Mouse (Mus musculus) layer of hippocampus, adult 9-11 months (tissue): ENCODE measurements at regions not wholly inside any gene's neighbourhood (a gene's known extent, or its start where the extent isn't known, plus 50 kb on each side); places are given as distances from the start of the nearest gene placed in this dataset.

Experiments
- DNase-seq: peaks from one replicate; pipeline ENCODE4 v3.0.0; 2022

DNA sequence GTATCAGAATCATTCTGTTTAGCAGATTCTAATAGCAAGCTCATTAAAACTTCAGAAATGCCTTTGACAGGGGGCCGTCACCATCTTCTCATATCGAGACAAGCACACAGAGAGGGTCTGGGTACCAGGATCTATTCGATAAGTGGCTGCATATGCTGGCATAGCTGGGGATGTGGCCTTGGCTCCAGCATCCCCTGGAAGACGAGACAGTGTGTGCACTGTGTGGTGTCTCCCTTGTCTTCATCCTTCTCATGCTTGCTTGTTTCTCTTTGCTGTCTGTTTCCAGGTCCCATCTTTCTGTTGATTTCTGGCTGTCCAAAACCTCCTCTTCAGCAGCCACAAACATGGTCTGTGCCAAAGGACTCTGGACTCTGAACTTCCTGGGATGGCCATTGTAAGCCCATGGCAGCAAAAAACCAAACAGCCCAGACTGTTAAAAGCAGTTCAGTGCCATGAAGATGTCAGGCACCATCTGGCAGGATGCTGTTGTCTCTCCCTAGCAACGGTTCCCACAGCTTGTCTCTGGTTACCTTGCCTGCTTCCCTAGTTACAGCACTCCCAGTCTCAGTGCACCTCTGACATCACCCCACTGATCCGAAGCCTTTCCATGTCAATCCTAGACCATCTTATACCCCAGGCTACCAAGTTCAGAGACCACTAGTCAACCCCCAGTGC is 56.5 kb downstream of the Kctd12 start:
- peak; percentile 76 for DNase-seq

DNA sequence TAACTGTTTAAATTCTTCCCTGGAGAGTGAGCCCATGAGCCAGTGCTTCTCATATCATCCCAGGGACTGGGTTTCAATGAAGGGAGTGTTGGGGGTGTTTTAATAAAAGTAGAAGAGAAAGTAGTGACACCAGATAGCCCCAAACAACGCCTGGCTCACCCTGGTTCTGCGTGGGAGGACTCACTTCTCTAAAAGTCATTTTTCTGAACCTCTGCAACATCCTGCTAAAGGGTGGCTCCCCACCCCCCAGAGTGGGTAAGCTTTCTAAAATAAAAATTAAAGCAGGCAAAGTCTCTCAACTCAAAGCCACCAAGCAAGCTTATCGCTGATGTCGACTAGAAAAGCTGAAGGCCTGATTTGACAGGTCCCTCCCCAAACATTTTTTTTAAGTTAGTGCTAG is 57.8 kb downstream of the Kctd12 start:
- no peak for DNase-seq

DNA sequence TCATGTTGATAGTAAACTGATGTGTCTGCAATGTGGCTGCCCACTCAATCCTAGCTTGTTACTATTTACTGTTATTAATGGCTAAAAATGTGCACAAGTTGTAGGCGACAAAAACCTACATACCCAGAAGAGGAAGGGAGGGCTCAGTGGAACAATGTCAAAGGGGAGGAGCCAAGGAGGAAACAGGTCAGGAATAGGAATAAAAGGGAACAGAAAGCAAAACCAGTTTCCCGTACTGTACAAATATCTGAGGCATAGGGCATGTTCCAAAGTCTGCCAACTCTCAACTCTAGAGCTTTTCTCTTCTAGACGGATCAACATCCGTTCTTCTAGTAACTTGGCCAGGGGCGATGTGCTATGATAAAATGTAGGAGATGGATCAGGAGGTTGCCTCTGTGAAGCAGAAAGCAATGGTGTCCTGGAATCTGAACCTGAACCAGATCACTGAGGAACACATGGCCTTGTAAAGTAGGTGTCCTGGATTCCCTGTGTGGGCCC is 59.9 kb downstream of the Kctd12 start:
- no peak for DNase-seq

DNA sequence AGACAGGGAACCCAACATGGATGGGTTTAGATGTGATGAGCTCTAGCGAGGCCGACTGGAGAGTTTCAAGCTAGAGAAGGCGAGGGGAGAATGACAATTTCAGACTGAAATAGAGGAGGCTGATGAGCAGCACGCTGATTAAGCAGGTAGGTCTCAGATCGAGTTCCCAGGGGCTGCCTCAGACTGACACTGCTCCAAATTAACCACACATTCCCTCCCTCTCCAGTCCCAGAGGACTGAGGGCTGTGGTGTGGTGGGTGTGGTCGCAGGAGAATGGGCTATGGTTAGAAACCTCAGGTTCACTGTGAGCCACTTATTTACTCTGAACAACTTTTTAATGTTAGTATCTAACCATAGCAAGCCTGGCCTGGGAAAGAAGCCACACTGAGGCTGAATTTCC is 62.0 kb downstream of the Kctd12 start:
- no peak for DNase-seq

DNA sequence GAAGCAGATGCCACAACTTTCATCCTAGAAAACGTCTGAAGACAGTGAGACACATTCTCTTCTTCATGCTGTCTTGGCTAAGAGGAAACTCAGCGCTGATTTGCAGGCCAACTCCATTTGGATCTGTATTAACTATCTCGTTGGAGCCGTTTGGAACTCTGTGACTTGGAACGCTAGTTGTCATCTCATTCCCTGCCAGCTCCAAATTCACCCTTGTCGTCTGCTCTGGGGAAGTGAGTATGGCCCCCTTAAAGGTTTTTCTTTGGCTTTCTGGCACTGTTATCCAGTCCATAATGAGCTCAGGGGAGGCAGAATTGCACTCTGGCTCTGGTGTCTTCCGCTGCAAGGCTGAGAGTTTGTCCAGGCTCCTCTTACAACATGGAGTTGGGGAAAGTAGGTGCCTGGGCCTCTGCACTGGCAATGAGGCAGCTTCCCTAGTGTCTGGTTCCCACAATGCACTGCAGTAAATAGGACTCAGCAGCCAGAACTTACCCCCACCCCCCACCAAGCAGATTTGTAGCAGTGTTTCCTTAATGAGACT is 63.1 kb downstream of the Kctd12 start:
- DNase-seq, result no peak

DNA sequence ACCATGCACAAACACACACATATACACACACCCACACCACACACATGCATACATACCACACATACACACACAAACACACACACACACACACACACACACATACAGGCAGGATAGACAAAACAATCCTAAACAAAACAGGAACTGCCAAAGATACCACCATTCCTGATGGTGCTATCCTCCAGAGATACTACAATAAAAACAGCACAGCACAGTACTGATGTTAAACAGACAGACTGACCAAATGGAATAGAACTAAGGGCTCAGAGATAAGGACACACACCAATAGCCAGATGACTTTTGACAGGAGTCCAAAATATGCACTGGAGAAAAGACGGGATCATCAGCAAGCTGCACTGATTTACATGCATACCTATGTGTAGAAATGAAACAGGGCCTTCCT is 64.5 kb downstream of the Kctd12 start:
- DNase-seq, result no peak

DNA sequence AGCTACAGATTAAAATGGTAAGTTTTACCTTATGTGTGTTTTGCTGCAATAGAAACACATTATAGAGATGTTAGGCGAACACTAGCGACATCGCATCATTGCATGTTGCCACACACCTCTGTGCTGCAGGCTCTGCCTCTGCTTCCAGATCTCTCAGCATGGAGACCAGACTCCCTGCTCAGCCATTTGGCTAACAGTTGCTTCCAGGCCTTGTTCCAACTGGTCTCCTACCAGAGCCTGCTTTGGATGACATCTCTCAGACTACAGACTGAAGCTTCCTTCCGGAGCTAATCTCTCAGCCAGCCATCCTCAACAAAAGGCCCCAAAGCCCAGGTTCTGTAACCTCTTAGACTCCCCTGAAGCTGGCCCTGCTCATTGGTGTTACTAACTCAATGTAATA is 66.5 kb downstream of the Kctd12 start:
- DNase-seq, result no peak

DNA sequence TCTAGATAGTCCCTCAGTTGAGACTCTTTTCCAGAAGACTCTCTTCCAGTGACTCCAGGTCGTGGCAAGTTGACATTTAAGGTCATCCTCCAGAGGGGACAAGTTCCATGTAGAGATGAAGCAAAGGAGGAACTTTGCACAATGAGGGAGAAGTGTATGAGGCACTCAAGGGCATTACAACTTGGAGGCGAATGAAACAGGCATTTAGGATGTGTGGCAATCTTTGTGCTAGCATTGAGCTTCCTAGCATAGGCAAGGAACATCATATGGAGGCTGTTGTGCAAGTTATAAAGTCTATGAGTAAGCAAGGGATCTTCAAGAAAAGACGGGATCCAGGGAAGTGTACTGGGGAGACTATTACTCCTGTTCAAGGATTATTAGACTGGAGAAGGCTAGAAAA is 70.9 kb downstream of the Kctd12 start:
- DNase-seq, result no peak

DNA sequence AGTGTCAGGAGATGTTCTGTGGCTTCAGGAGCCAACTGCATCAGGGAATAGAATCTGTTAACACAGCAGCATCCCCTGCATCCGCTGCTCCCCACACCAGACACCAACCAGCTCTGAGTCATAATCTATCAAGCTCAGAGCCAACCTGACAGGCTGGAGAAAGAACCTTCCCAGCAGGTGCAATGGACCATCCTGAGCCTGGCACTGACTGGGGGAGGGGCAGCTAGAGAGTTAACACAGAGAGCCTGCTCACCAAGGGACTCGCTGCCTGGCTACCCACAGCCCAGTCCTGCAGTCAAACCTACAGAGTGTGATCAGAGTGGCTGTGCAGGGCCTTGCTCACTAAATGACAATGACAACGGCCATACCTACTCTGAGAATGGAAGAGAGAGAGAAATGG is 73.4 kb downstream of the Kctd12 start:
- no peak for DNase-seq

DNA sequence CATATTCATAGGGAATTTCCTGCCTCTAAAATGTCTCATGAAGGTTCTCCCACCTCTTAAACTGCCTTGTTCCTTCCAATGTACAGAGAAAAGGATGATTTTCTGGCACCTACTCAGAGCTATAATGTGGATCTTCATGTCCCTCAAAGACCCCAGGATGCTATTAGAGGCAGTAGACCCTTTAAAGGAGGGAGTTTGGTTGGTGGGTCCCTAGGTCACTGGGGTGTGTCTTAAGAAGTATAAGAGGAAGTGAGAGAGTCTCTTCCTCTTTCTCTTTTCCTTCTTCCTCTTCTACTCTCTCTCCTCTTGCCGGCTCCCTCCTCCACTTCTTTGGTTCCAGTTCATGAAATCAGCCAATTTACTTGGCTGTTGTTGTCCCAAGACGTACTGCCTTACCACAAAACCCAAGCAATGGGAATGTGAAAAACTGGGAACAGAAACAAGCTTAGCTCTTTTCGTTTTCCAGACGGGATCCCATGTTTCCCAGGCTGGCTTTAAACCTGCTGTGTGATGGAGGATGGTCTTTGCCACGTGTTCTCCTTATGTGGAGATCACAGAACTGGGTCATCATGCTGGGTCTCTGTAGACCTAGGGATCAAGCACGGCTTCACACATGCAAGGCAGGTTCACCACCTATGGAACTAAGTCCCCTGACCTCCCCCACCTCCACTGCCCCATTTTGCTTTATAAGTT is 74.9 kb downstream of the Kctd12 start:
- no peak for DNase-seq

DNA sequence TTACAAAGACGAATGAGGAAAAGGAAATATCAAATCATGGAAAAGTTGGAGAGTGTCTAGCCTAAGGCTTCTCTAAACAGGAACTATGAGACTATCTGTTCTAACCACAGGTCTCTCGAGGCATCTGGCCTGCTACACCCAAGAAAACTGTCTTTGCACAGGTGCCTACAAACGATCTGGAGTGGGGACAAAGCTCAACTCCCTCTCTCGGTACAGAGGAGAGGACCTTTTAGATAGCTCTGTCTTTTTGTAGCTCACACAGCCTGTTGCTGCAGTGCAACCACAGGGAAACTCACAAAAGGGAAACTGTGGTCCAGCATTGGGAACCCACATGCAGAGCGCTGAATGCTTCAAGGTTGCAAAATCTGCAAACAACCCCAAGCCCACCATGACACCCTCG is 75.6 kb downstream of the Kctd12 start:
- DNase-seq, result peak; percentile 74

DNA sequence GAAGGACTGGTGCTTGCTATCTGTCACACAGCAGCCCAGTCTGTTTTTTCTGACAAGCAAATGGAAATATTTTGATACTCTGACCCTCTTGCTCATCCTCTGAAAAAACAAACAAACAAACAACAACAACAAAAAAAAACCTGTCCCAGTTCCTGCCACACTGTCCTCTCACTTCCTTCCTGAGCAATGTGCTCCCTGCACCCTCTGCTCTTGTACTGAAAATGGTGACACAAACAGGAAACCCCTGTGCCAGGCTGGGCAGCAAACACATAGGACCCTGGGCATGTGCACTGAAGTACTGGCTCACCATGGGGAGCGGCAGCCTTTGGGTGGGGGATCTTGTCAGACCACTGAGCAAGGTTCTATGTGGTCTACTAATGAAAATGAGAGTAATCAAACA is 76.2 kb downstream of the Kctd12 start:
- DNase-seq, result peak; percentile 69

DNA sequence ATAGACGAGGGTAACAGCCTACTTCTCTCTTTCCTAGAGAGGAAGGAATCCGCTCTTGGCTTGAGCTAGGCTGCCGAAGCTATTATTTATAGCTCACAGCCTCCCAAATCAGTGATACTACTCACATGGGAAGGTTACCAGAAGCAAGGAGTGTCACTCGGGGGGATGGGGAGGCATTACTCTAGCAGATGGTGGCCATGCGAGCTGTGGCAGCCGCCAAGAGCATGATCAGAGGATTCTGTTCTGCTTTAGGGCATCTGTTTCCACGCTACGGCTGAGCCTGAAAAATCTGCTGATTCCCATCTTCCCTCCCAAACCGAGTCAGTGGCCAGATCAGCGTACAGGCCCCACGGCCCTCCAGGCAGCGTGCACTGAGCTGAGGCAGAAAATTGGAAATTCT is 79.5 kb downstream of the Kctd12 start:
- DNase-seq, result peak; percentile 96

DNA sequence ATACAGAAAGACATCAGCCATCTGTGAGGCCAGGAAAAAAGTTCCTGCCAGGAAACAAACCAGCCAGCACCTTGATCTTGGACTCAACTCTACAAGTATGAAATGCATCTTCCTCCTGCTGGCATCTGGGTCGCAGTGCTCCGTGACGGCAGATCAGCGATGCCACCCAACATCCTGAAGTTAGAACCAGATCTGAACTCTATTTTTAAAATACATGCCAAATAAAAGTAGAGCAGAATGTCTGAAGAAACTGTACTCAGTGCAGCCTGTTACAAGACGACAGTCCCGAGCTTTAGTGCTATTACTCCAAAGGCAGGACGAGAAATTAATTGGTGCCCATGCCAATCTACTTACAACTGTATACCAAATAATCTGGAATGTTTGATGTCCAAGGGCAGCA is 80.2 kb downstream of the Kctd12 start:
- DNase-seq, result no peak

DNA sequence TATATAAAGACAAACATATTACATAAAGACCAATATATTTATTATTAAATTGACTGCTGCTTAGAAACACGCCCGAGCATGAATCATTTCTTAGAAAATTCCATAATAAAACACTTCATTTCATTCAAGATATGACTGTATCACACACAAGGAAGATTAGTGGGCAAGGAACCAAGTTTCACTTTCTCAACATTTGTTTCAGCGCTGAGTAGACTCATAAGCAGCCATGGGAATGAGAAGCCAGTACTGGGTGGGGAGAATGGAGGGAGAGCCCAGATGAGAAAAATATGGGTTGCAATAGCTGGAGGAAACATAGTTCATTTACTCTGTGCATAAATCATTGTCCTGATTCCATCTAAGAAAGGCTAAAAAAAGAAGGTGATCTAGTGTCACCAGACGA is 84.0 kb downstream of the Kctd12 start:
- no peak for DNase-seq

DNA sequence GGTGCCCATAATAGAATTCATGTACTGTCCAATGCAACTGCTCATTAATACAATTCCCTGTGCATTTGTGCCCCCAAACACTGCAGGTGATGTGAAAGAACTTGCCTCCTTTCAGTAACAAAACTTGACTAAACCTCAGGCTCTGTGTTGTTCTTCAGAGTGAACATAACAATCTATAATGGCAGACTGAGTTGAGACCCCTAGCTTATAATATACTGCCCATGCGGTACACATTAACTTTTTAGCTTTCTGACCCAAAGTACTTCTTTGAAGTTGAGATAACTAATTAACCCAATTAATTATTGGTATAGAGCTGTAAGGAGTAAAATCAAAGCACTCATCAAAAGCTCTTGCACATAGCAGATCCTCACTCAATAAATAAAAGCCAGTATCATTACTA is 85.4 kb downstream of the Kctd12 start:
- no peak for DNase-seq

DNA sequence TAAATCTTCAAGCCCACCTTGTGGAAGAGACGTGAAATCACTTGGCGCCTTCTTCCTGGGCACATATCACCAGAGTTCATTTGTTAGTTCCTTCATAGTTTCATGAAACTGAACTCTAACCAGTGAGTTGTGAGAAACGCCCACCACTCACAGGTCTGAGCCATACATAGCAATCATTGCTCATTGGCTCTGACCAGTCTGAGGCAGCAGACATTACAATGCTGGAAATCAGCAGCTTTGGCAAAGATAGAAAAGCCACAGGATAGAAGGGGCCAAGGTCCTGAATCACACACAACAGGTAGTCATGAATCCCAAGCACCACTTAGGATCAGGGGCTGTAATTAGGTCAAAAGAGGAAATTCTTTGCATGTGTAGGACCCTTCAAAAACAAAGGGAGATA is 85.9 kb downstream of the Kctd12 start:
- no peak for DNase-seq

DNA sequence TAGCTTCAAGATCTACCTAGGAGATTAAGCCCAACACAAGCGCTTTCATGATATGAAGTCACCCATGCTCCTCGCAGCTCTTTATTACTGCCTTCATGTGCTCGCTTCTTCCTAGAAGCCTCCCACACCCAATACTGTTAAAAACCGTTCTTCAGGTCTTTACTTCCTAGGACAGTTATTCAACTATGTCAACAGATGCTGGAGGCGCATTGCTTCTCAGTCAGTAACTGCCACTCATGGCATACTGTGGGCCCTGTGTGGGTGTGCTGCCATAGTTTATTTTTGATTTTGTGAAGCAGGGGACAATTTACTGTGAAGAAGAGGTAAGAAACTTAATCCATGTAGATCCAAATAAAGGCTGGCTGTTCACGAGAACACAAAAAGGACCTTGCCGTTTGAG is 89.2 kb downstream of the Kctd12 start:
- DNase-seq, result no peak

DNA sequence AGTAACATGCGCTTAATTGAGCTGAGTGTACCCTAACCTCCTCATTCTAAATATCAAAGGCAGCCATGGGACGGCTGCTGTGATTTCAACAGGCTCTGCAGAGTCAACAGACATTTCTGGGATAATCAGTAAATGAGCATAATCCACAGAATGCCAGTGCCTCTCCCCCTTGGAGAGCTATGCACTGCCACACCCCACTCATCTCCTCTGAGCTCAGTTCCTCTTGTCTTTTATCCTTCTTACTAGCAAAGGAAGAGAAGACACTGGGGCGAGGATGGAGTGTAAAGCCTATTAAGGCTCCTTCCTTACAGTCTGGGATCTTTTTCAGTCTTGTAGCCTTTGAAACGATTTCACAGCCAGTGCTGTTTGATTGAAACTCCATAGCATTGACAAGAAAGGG is 90.9 kb downstream of the Kctd12 start:
- DNase-seq, result no peak

DNA sequence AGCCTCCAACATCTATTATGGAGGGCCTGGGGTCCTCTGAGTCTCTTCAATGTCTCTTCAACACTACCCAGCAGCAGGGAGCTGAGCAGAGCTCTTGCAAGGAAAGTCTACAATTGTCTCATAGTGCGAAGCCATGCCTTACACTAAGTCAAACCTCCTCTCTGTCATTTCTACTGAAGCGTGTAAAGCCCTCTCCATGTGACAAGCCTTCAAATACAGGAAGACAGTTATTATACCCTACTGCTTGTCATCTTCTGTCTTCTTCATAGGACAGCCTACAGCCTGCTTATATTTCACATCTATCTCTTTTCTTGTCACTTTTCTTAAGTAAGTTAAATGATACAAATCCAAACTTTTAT is 97.2 kb downstream of the Kctd12 start:
- DNase-seq, result no peak

DNA sequence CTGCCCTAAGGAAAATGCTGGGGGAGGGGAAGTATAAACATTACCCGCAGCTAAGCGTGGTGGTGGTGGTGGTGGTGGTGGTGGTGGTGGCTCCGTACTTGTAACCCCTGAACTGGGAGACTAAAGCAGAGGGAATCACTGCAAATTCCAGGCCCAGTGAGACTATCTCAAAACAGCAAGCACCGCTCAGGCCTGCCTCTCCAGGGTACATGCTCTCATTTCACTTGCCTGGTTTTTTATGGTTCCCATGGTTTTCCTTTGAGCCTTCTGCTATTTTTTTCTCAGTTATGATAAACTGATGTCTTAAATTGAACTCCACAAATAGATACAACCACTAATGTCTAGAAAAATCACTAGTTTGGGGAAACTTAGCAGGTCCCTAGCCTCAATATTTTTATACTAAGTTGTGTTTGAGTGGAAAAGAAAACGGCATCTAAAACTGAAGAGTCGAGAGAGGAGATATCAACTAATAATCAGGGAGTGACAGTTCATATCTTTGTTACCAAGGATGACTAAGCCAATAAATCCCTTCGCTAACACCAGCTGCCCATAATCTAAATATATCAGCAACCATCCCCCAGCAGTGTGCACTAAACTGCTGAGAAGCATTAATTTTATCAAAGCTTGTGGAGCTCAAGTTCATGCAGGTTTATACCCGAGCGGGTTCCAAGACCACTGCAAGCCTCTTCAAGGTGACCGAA is 97.7 kb downstream of the Kctd12 start:
- no peak for DNase-seq

DNA sequence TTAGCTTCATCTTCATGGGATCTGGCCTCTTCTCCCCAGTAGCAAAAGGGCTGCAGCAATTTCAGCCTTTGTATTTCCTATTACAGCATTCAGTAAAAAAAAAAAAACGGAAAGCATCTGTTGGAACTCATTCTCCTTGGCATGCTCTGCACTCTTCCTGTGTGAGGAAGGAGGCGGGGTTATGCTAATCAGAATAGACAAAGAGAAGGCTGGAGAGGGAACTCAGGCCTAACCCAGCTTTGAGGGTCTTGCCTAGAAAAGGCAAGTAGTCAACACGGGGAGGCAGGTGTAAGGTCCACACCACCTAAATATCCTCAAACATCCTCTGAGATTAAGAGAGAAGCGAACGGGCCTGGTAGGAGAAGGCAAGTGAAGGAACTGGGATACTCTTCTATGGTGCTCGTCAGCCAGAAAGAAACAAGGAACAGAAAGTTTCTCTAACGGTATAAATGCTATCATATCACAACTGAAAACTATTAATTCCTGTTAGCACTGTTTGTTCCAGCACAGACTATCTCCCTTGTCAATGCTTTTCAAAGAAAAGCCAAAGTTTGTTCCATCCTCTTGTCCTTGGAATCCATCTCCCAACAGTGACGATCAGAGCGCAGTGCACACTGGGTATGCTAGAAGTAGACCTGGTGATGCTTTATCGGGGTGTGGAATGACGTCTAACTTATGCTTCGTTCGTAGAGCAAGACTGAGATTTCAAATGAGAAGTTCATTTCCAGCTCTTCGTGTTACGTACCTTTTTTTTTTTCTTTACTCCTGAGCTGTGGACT is 98.9 kb downstream of the Kctd12 start:
- DNase-seq, result peak; percentile 59

DNA sequence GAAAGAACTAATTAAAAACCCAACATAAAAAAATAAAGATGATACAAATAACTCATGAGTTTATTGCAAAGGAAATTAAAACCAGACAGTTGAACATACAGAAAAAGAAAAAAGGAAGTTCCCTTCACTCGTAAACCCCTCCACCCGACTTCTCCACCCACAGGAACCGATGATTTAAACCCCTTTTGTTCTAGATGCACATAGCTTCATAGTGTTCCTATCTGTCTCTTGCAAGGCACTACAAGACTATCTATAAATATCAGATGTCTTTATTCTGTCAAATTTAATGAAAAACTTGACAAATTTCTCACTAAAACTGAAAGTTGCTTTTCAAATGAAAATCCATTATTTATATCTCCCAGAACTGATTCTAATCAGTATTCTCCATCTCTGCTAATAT is 100.2 kb downstream of the Kctd12 start:
- no peak for DNase-seq
